Mouse (Mus musculus) hindbrain, embryonic 11.5 days (tissue): Measurements from ENCODE around the gene Creb3l1. TPM values are rescaled to one million over a fixed set of nuclear protein-coding genes. Genes with fewer than 3 reads are reported as not detected.
A peak's percentile ranks its signal among the peaks of the same experiment; 100 is the strongest.

ENCODE experiments used
- ATAC-seq: fragments of 200-750 bp; cut with Nextera tagmentation; 2 replicates; pipeline ENCODE4 v1.8.0; 2017; ENCODE audit warnings: mild to moderate bottlenecking, moderate TSS enrichment, moderate library complexity; ENCODE audit not compliant: low FRiP score
- DNase-seq: peaks from one replicate; pipeline ENCODE4 v3.0.0-alpha.2; 2015; ENCODE audit warnings: low spot score
- H3K27ac ChIP-seq: fragments of 300-500 bp; sonication (generic); 2 replicates; pipeline ENCODE4 v1.5.1; 2014; ENCODE audit warnings: mild to moderate bottlenecking, low read depth, low read length
- H3K27me3 ChIP-seq: fragments of 300-500 bp; sonication (generic); 2 replicates; pipeline ENCODE4 v1.6.1; 2014; ENCODE audit warnings: mild to moderate bottlenecking, low read length, moderate library complexity, mixed read lengths; ENCODE audit not compliant: control insufficient read depth, insufficient read depth
- H3K36me3 ChIP-seq: fragments of 300-500 bp; sonication (generic); 2 replicates; pipeline ENCODE4 v1.6.1; 2014; ENCODE audit warnings: mild to moderate bottlenecking, low read length, moderate library complexity, mixed read lengths; ENCODE audit not compliant: control insufficient read depth, insufficient read depth
- H3K4me1 ChIP-seq: fragments of 300-500 bp; sonication (generic); replicated peaks from 2 replicates; pipeline ENCODE4 v1.6.1; 2014; ENCODE audit warnings: low read length, mixed read lengths; ENCODE audit not compliant: control insufficient read depth, insufficient read depth
- H3K4me2 ChIP-seq: fragments of 300-500 bp; sonication (generic); replicated peaks from 2 replicates; pipeline ENCODE4 v1.6.1; 2014; ENCODE audit warnings: mild to moderate bottlenecking, low read depth, low read length
- H3K4me3 ChIP-seq: fragments of 300-500 bp; sonication (generic); 2 replicates; pipeline ENCODE4 v1.5.1; 2014; ENCODE audit warnings: low read depth, low read length
- H3K9ac ChIP-seq: fragments of 300-500 bp; sonication (generic); 2 replicates; pipeline ENCODE4 v1.6.1; 2014; ENCODE audit warnings: low read depth, low read length
- H3K9me3 ChIP-seq: fragments of 300-500 bp; sonication (generic); 2 replicates; pipeline ENCODE4 v1.6.1; 2016; ENCODE audit warnings: low read length; ENCODE audit not compliant: control insufficient read depth
- WGBS: fragments of 180-500 bp; shearing (Covaris S2); extraction: QIAGEN DNeasy Blood & Tissue Kit; methylation state at CpG from one replicate; pipeline ENCODE4 v1.1.7; 2014; 5-methylcytosine and 5-hydroxymethylcytosine counted together
- polyA plus RNA-seq: library from polyadenylated mRNA; unstranded; fragments of >200 nt; fragmentation: Nextera tagmentation; extraction: Ambion mirVana; gene quantifications from 2 replicates; pipeline ENCODE4 v1.2.1, GENCODE M21; 2014

The Creb3l1 gene
- polyA plus RNA-seq, 1 experiment from 2014 or later: 2.2 TPM

DNA sequence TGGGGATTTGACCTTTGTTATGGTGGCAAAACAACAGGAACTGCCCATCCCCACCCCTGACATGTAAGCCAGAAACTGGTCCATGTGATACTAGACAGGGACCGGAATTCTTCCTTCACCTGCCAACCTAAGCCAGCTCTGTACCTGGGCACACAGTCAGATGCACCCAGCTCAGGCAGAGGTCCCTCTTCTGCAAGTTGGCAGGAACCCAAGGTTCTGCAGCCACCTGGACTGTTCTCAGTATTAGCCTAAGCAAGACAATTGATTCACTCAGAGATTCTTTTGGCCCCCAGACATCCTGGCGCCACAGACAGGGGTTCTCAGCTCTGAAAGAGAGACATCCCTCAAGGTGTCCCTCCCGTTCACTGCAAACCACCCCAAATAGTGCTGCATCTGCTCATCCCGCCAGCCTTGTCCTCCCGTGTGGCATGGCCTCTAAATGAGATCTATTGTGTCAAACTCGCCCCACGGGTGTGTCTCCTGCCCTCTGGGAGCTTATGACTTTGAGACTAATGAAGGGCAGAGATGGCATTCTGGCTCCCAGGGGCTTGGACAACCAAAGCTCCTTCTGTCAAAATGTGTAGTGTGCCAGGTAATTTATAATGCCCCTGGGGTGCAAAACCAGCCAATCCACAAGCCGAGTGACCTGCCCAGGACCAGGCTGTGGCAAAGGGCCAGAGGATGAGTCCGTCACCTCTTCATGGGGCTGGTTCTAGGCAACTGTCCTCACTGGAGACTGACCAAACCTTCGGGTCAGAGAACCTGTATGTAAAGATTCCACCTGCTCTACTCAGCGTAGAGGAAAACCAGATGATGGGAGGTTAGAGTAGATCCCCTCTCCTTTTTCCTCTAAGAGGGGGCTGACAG lies 64.5 kb downstream of the Creb3l1 start:
- Histone ChIP-seq H3K36me3 (no peaks in the 10 kb centered on the region), H3K4me2 (no peak overlapping the region), H3K9me3 (no peaks in the 10 kb centered on the region), H3K27me3 (peaks cover 2% of the 10 kb centered on the region; the same call in 1 of the 2 replicates), H3K4me3 (no peak overlapping the region), H3K27ac (no peak overlapping the region), H3K9ac (no peak overlapping the region), H3K4me1 (0 out of 2 replicates have a peak, but pooled peaks cover 2% of the 10 kb centered on the region)
- DNase-seq (no peak), ATAC-seq (no peak)
- WGBS: 83% methylated on average over 11 of the region's 11 CpGs

DNA sequence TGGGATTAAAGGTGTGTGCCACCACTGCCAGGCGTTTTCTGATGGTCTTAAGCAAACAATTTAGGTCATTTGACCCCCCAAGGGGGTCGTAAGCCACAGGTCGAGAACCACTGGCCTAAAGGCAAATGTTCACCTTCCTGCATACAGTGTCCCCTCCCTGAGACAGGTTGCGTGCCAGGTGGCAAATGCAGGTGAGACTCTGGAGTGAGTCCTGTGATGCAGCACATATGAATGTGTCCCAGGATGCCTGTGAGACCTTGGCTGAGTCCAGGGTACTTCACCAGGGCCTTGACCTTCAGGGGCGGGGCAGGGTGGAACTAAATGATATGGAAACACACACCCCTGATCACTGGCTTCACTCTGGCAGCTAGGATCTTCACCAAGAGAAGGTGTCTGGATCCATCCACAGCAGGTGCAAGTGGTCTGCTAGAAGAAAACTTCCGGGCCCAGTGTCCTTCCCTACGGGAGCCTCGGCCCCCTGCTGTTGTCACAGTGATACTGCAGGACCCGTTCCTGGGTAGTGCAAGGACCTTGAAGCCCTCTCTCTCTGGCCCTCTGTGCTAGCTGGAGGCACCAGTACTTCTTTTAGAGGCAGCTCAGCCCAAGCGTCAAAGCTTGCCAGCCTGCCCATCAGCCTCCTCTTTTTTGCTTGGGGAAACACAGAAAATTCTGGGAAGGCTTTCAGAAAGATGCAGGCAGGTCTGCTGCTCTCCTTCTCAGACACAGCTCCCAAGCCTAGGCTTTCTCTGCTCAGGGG lies 65.4 kb downstream of the Creb3l1 start:
- Histone ChIP-seq H3K9ac (no peak overlapping the region), H3K9me3 (no peaks in the 10 kb centered on the region), H3K4me1 (0 out of 2 replicates have a peak, but pooled peaks cover 2% of the 10 kb centered on the region), H3K4me2 (no peak overlapping the region), H3K4me3 (no peak overlapping the region), H3K36me3 (no peaks in the 10 kb centered on the region), H3K27ac (no peak overlapping the region), H3K27me3 (no peaks in the 10 kb centered on the region)
- ATAC-seq (no peak), DNase-seq (peak; percentile 75)
- WGBS: 52% methylated on average over 10 of the region's 10 CpGs

DNA sequence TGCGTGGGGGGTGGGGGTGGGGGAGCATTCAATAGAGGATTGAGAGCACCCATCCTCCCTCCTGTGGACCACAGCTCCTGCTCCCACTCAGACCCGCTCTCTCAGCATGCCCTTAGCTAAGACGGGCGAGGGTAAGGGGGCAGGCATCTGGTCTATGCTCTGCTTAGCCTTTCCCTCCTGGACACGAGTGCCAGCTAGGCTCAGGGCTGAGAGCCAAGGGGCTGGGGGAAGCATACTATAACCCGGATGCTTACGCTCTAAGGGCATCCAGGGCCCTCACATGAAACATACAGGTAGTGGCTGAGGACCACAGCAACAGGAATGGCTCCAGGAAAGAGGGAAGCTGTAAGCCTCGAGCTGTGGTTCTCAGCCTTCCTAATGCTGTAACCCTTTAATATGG lies 66.3 kb downstream of the Creb3l1 start:
- whole genome bisulfite sequencing: 84% methylated on average over 8 of the region's 8 CpGs

DNA sequence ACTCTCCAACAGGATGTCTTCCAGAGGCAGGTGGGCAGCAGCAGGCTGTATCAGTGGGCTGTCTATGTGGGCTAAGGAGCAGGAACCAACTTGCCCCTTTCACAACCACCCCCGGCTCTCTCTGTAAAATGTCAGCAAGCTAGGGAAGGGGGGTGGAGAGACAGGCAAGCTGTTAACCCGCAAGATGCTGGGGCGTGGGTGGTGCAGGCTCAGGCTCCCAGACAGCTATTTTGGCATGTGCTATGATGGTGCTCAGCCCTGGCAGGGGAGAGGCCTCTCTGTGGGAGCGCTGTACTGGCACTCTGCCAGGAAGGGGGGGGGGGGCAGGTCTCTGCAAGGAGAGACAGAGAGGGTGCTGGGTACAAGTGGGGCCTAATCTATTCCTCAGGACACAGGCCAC lies 67.2 kb downstream of the Creb3l1 start:
- H3K9me3 ChIP-seq: no peaks in the 10 kb centered on the region
- 65% methylated on average over 4 of the region's 4 CpGs for WGBS

More for the DNA sequence above, 66.3 kb downstream of the Creb3l1 start:
- H3K27ac ChIP-seq: no peak overlapping the region
- H3K4me2 ChIP-seq: no peak overlapping the region
- 0 out of 2 replicates have a peak, but pooled peaks cover 2% of the 10 kb centered on the region for H3K4me1 ChIP-seq
- no peak for DNase-seq
- no peaks in the 10 kb centered on the region for H3K27me3 ChIP-seq
- H3K4me3 ChIP-seq: no peak overlapping the region
- no peaks in the 10 kb centered on the region for H3K36me3 ChIP-seq
- no peak for ATAC-seq
- H3K9me3 ChIP-seq: no peaks in the 10 kb centered on the region
- H3K9ac ChIP-seq: no peak overlapping the region

DNA sequence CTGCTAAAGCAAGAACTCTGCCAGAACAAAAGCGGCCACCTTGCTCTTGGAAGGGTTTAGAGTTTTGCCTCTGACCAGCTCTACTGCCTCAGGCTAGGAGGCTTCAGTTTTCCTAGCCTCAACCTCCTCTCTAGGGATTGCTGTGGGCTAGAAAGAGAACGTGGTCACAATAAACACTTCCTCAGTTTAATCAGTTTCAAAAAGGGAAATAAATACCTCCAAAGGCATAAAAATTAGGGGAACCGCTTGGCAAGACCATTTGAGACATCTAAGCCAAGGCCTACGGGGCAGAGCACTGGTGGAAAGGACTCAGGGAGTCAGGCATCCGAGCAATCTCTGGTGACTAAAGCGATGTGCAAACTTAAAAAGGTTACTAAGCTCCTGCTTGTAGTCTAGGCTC lies 68.4 kb downstream of the Creb3l1 start:
- DNase-seq (no peak), ATAC-seq (no peak)
- H3K9ac ChIP-seq: no peak overlapping the region
- H3K36me3 ChIP-seq: no peaks in the 10 kb centered on the region
- H3K4me2 ChIP-seq: no peak overlapping the region
- H3K4me1 ChIP-seq: no peaks in the 10 kb centered on the region
- no peak overlapping the region for H3K4me3 ChIP-seq
- H3K27ac ChIP-seq: no peak overlapping the region
- no peaks in the 10 kb centered on the region for H3K27me3 ChIP-seq
- WGBS: 89% methylated on average over 6 of the region's 6 CpGs
- H3K9me3 ChIP-seq: no peaks in the 10 kb centered on the region

More for the DNA sequence above, 67.2 kb downstream of the Creb3l1 start:
- Histone ChIP-seq H3K4me3 (no peak overlapping the region), H3K4me2 (no peak overlapping the region), H3K36me3 (no peaks in the 10 kb centered on the region), H3K9ac (no peak overlapping the region), H3K4me1 (0 out of 2 replicates have a peak, but pooled peaks cover 2% of the 10 kb centered on the region), H3K27ac (no peak overlapping the region), H3K27me3 (no peaks in the 10 kb centered on the region)
- ATAC-seq (no peak), DNase-seq (no peak)

DNA sequence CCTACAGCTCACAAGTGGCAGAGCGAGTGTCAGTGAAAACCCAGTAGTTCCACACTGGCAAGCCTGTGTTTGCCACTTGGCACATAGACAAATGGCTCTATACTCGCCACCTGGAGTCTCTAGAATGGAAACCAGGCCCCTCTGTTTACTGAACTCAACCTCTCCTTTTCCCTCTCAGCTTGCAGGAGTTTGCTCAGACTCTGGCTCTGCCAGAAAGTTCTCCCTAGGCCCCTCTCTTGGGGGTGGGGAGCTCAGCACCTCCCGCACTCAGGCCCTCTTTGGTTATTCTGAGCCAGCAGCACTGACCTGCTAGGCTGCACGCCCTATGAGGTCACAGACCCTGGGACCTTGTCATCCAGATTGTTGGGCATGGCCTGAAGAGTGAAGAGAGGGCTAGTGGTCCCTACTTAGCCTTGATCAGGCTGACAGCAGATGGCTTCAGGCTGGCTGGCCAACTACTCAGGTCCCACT lies 69.1 kb downstream of the Creb3l1 start:
- no peak overlapping the region for H3K4me3 ChIP-seq
- no peak overlapping the region for H3K27ac ChIP-seq
- WGBS: 88% methylated on average over 4 of the region's 4 CpGs
- no peaks in the 10 kb centered on the region for H3K36me3 ChIP-seq
- ATAC-seq (no peak), DNase-seq (no peak)
- H3K4me2 ChIP-seq: no peak overlapping the region
- no peaks in the 10 kb centered on the region for H3K9me3 ChIP-seq
- no peak overlapping the region for H3K9ac ChIP-seq
- H3K4me1 ChIP-seq: 0 out of 2 replicates have a peak, but pooled peaks cover 2% of the 10 kb centered on the region
- H3K27me3 ChIP-seq: no peaks in the 10 kb centered on the region

DNA sequence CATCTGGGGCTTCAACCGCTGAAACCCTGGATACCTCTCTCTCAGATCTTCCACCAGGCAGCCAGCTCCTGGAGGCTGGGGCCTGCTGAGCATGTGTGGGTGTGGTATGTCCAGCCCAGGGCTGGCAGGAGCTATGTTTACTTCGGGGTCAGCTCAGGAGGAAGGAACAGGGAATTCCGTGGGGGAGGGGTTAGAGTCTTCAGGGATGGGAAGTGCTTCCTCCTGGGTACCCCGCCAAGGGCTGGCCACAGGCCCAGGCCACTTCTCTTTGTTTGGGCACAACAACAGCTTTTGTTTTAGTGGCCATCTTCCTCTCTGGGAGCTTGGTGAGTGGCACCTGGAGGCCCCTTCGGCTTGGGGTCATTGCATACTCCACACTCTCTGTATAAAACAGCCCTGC lies 70.5 kb downstream of the Creb3l1 start:
- H3K4me3 ChIP-seq: no peak overlapping the region
- no peak overlapping the region for H3K27ac ChIP-seq
- H3K4me1 ChIP-seq: peaks cover 8% of the 10 kb centered on the region; the same call in 1 of the 2 replicates
- H3K27me3 ChIP-seq: no peaks in the 10 kb centered on the region
- H3K9ac ChIP-seq: no peak overlapping the region
- no peak for DNase-seq
- no peak for ATAC-seq
- H3K9me3 ChIP-seq: no peaks in the 10 kb centered on the region
- no peaks in the 10 kb centered on the region for H3K36me3 ChIP-seq
- H3K4me2 ChIP-seq: no peak overlapping the region
- WGBS: 24% methylated on average over 5 of the region's 5 CpGs

DNA sequence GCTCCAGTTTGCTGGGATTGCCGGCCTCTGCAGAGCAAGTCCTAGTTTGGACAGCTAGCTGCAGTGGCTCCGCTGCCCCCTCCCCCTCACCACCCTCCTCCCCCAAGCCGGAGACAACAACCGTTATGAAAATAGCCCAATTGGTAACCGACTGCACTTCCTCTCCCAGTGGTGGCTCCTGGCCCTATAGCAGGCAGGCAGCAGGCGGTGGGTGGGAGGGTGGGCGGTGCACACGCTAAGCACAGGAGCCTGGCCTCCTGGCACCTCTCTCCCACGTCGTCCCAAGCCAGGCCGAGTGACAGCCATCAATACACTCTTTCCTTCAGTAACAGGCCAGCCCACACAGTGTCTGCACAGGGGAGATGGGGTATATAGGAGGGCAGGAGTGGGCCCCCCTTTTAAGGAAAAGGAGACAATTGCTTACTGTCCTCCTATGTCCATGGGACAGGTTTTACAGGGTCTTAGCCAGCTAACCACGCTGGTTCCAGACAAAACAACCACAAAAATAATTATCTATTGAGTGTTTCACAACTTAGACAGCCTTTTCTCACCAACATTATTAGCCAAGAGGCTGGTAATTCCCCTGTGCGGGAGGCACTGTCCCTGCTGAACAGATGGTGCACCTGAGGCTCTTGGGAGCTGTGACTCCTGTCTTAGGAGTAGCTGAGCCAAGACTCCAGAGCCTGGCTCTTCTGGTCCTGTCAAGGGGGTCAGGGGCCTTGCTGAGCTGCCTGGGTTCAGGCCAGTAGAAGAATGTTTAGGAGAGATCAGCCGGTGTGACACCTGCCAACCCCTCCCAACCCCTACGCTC lies 73.8 kb downstream of the Creb3l1 start:
- Histone ChIP-seq H3K4me1 (peaks cover 14% of the 10 kb centered on the region), H3K4me2 (peak overlapping the region; percentile 21; the same call in 1 of the 2 replicates), H3K27me3 (no peaks in the 10 kb centered on the region), H3K9me3 (no peaks in the 10 kb centered on the region), H3K9ac (peak overlapping the region; percentile 31; the same call in 1 of the 2 replicates), H3K4me3 (no peak overlapping the region), H3K36me3 (no peaks in the 10 kb centered on the region), H3K27ac (peak overlapping the region; percentile 49; the same call in 1 of the 2 replicates)
- peak; percentile 60 for ATAC-seq
- DNase-seq: no peak
- 25% methylated on average over 15 of the region's 15 CpGs for WGBS
